Mouse (Mus musculus) MEL (cell line): ENCODE results near the gene Sirt5. TPM values are rescaled to one million over a fixed set of nuclear protein-coding genes. Genes with fewer than 3 reads are reported as not detected.
A peak's percentile ranks its signal among the peaks of the same experiment; 100 is the strongest.

Experiments
- DNase-seq: peaks from one replicate; pipeline ENCODE4 v3.0.0; 2011; ENCODE audit warnings: low read depth, low spot score
- H3K27ac ChIP-seq: 2 replicates; pipeline ENCODE4 v1.5.1; 2012; ENCODE audit warnings: low read depth, mild to moderate bottlenecking, control low read depth, low read length, moderate library complexity; ENCODE audit not compliant: control insufficient read depth
- H3K27me3 ChIP-seq, 2 experiments: fragments of 150-350 bp in 1 of 2; sonication (generic) in 1 of 2; 2 replicates each; pipeline ENCODE4 v1.6.1; 2012; ENCODE audit warnings: low read length in 2 of 2, mild to moderate bottlenecking in 2 of 2, improper control_type of control experiment in 1 of 2, moderate library complexity in 1 of 2; ENCODE audit not compliant: insufficient read depth in 2 of 2, control insufficient read depth in 1 of 2
- H3K36me3 ChIP-seq, 2 experiments: 2 replicates each; pipeline ENCODE4 v1.6.1; 2012 to 2014; ENCODE audit warnings: low read length in 2 of 2, improper control_type of control experiment in 1 of 2, inconsistent platforms in 1 of 2, mild to moderate bottlenecking in 1 of 2; ENCODE audit not compliant: insufficient read depth in 2 of 2, control insufficient read depth in 1 of 2
- H3K4me1 ChIP-seq, 2 experiments: fragments of 150-350 bp in 1 of 2; sonication (generic) in 1 of 2; 2 replicates each; pipeline ENCODE4 v1.6.1; 2012; ENCODE audit warnings: low read length in 2 of 2, improper control_type of control experiment in 1 of 2, mild to moderate bottlenecking in 1 of 2; ENCODE audit not compliant: insufficient read depth in 2 of 2, control insufficient read depth in 1 of 2
- H3K4me3 ChIP-seq, 2 experiments: fragments of 150-350 bp in 1 of 2; sonication (generic) in 1 of 2; 2 replicates each; pipeline ENCODE4 v1.5.1; 2012; ENCODE audit warnings: low read depth in 2 of 2, low read length in 2 of 2, mild to moderate bottlenecking in 2 of 2, moderate library complexity in 2 of 2, control low read depth in 1 of 2, improper control_type of control experiment in 1 of 2; ENCODE audit not compliant: control insufficient read depth in 1 of 2, insufficient read depth in 1 of 2
- H3K79me2 ChIP-seq: 2 replicates; pipeline ENCODE4 v1.6.1; 2012; ENCODE audit warnings: mild to moderate bottlenecking, low read length, moderate library complexity; ENCODE audit not compliant: control insufficient read depth, poor library complexity, insufficient read depth
- H3K9ac ChIP-seq: 2 replicates; pipeline ENCODE4 v1.6.1; 2012; ENCODE audit warnings: low read depth, mild to moderate bottlenecking, control low read depth, low read length, moderate library complexity; ENCODE audit not compliant: control insufficient read depth, poor library complexity, severe bottlenecking
- H3K9me3 ChIP-seq: fragments of 150-350 bp; sonication (generic); replicated peaks from 2 replicates; pipeline ENCODE4 v1.6.1; 2012; ENCODE audit warnings: mild to moderate bottlenecking, low read length, improper control_type of control experiment, moderate library complexity; ENCODE audit not compliant: insufficient read depth
- CHD2 ChIP-seq: IDR thresholded peaks from 2 replicates; pipeline ENCODE4 v1.6.1; 2011; ENCODE audit warnings: low read length, improper control_type of control experiment
- CTCF ChIP-seq, 3 experiments: IDR thresholded peaks in 2 of 3; conservative IDR thresholded peaks in 1 of 3; 2 replicates each; pipeline ENCODE4 v1.5.1; 2011 to 2012; ENCODE audit warnings: low read length in 3 of 3, low read depth in 2 of 3, mild to moderate bottlenecking in 2 of 3, improper control_type of control experiment in 1 of 3, inconsistent platforms in 1 of 3, mixed read lengths in 1 of 3, moderate library complexity in 1 of 3; ENCODE audit not compliant: control insufficient read depth in 1 of 3, insufficient read depth in 1 of 3, poor library complexity in 1 of 3, severe bottlenecking in 1 of 3
- EP300 ChIP-seq, 2 experiments: IDR thresholded peaks; 2 replicates each; pipeline ENCODE4 v1.6.1; 2011; ENCODE audit warnings: improper control_type of control experiment in 2 of 2, low read length in 2 of 2, low read depth in 1 of 2, mild to moderate bottlenecking in 1 of 2
- GATA1 ChIP-seq: IDR thresholded peaks from 2 replicates; pipeline ENCODE4 v1.6.1; 2011; ENCODE audit warnings: low read depth, low read length, improper control_type of control experiment
- MAX ChIP-seq: IDR thresholded peaks from 2 replicates; pipeline ENCODE4 v1.6.1; 2011; ENCODE audit warnings: low read length, improper control_type of control experiment
- MAZ ChIP-seq: IDR thresholded peaks from 2 replicates; pipeline ENCODE4 v1.6.1; 2012; ENCODE audit warnings: low read depth, mild to moderate bottlenecking, inconsistent platforms, low read length, improper control_type of control experiment
- MEF2A ChIP-seq: IDR thresholded peaks from 2 replicates; pipeline ENCODE4 v1.6.1; 2014; ENCODE audit warnings: low read depth, mild to moderate bottlenecking, inconsistent platforms, low read length, improper control_type of control experiment; ENCODE audit not compliant: poor library complexity, insufficient replicate concordance, severe bottlenecking; ENCODE audit errors: extremely low read depth
- MYB ChIP-seq: IDR thresholded peaks from 2 replicates; pipeline ENCODE4 v1.6.1; 2011; ENCODE audit warnings: mild to moderate bottlenecking, low read depth, low read length, improper control_type of control experiment
- POLR2A ChIP-seq, 2 experiments: IDR thresholded peaks; 2 replicates each; pipeline ENCODE4 v1.6.1; 2011 to 2012; ENCODE audit warnings: low read length in 2 of 2, mild to moderate bottlenecking in 2 of 2, control low read depth in 1 of 2, improper control_type of control experiment in 1 of 2, low read depth in 1 of 2, moderate library complexity in 1 of 2; ENCODE audit not compliant: control insufficient read depth in 1 of 2, insufficient read depth in 1 of 2, poor library complexity in 1 of 2
- POLR2AphosphoS2 ChIP-seq: IDR thresholded peaks from 2 replicates; pipeline ENCODE4 v1.6.1; 2011; ENCODE audit warnings: low read length, improper control_type of control experiment
- POLR2AphosphoS5 ChIP-seq: IDR thresholded peaks from 2 replicates; pipeline ENCODE4 v1.6.1; 2012; ENCODE audit warnings: low read depth, borderline replicate concordance, mild to moderate bottlenecking, inconsistent platforms, low read length, moderate library complexity, mixed read lengths
- RCOR1 ChIP-seq: IDR thresholded peaks from 2 replicates; pipeline ENCODE4 v1.6.1; 2012; ENCODE audit warnings: low read depth, mild to moderate bottlenecking, inconsistent platforms, low read length, improper control_type of control experiment
- SMC3 ChIP-seq: IDR thresholded peaks from 2 replicates; pipeline ENCODE4 v1.6.1; 2011; ENCODE audit warnings: low read depth, low read length, improper control_type of control experiment
- TBP ChIP-seq: IDR thresholded peaks from 2 replicates; pipeline ENCODE4 v1.8.0; 2011; ENCODE audit warnings: low read depth, low read length, improper control_type of control experiment
- TCF12 ChIP-seq: IDR thresholded peaks from 2 replicates; pipeline ENCODE4 v1.6.1; 2014; ENCODE audit warnings: low read depth, mild to moderate bottlenecking, inconsistent platforms, low read length, improper control_type of control experiment, moderate library complexity
- ZC3H11A ChIP-seq: IDR thresholded peaks from 2 replicates; pipeline ENCODE4 v1.6.1; 2012; ENCODE audit warnings: low read depth, mild to moderate bottlenecking, inconsistent platforms, low read length, improper control_type of control experiment
- ZMIZ1 ChIP-seq: IDR thresholded peaks from 2 replicates; pipeline ENCODE4 v1.6.1; 2012; ENCODE audit warnings: low read depth, mild to moderate bottlenecking, inconsistent platforms, low read length, improper control_type of control experiment, moderate library complexity
- ZNF384 ChIP-seq: IDR thresholded peaks from 2 replicates; pipeline ENCODE4 v1.6.1; 2012; ENCODE audit warnings: low read depth, mild to moderate bottlenecking, inconsistent platforms, low read length, improper control_type of control experiment
- polyA plus RNA-seq, 2 experiments: library from polyadenylated mRNA; stranded (reverse) in 1 of 2; unstranded in 1 of 2; fragments of >175 nt in 1 of 2; fragments of >200 nt in 1 of 2; gene quantifications; 2 replicates each; pipeline versions ENCODE4 v1.2.1 to v1.2.4; 2012; ENCODE audit warnings: low replicate concordance in 2 of 2, low read depth in 1 of 2; ENCODE audit not compliant: insufficient read length in 2 of 2, insufficient read depth in 1 of 2, missing spikeins in 1 of 2
- total RNA-seq: library from RNA; depleted of rRNA; stranded (reverse); fragments of 300-350 nt; gene quantifications from 2 replicates; pipeline ENCODE4 v1.2.3, GENCODE M21; 2012

Gene Sirt5
- total and polyA plus RNA-seq, 3 experiments = 8.2 to 10.6 TPM; not detected in 1

DNA sequence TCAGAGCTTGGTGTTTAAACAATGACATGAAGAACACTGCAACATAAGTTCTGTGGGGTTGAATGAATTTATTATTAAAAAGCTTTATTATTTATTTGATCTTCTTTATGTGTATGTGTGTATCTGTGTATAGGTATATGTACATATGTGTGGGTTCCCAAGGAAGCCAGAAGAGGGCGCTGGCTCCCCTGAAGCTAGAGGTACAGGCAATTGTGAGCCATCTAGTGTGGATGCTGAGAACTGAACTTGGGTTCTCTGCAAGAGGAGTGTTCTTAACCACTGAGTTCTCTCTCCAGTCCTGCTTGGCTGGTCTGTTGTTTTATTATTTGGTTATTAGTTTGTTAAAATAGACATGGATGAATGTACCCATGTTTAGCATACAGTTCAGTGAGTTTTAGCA is 7.6 kb downstream of the Sirt5 start:
- DNase-seq = peak; percentile 37
- Histone ChIP-seq H3K79me2 (no peaks in the 10 kb centered on the region), H3K4me1 (no peaks in the 10 kb centered on the region), H3K9me3 (no peaks in the 10 kb centered on the region), H3K27me3 (no peaks in the 10 kb centered on the region), H3K9ac (no peak overlapping the region), H3K36me3 (no peaks in the 10 kb centered on the region), H3K27ac (no peak overlapping the region), H3K4me3 (no peak overlapping the region)
- TF ChIP-seq SMC3 = peak; percentile 20; the same call in 1 of the 2 replicates
- TF ChIP-seq MYB = no peak
- TF ChIP-seq RCOR1 = no peak
- peak in 2 of 3 experiments; percentile 43 to 50; a peak in 4 of 6 replicates for TF ChIP-seq CTCF (IDR thresholded peaks at IDR 0.05 in 2 of 3, conservative IDR thresholded peaks at IDR 0.05 in 1 of 3; ENCODE audit: control insufficient read depth in 1 of 3, insufficient read depth in 1 of 3, low read depth in 2 of 3, low read length in 3 of 3, poor library complexity in 1 of 3, severe bottlenecking in 1 of 3)
- TF ChIP-seq MAX = no peak
- no peak for TF ChIP-seq ZNF384
- no peak for TF ChIP-seq MAZ
- no peak for TF ChIP-seq POLR2AphosphoS2
- TF ChIP-seq CHD2 = no peak
- no peak for TF ChIP-seq EP300 (IDR thresholded peaks at IDR 0.05; ENCODE audit: low read depth in 1 of 2, low read length in 2 of 2)
- no peak for TF ChIP-seq MEF2A
- TF ChIP-seq ZC3H11A = no peak

DNA sequence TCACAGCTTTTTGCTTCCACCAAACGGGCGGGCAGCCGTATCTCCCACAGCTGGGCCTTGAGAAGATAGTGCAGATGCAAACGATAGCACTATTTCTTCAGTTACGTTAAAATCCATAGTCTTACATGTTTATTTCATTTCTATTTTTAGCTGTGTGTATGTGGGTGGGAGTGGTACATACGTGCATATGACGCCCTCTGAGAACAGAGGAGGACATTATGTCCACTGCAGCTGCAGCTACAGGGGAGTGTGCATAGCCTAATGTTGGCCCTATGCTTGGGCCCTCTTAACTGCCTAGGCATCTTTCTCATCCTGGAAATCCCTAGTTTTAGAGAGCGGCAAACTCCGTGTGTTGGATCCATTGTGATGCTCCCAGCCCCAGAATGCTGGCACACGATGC is 8.9 kb downstream of the Sirt5 start:
- Histone ChIP-seq H3K4me3 (no peak overlapping the region), H3K9ac (no peak overlapping the region), H3K36me3 (no peaks in the 10 kb centered on the region), H3K4me1 (no peaks in the 10 kb centered on the region), H3K79me2 (no peaks in the 10 kb centered on the region), H3K27ac (no peak overlapping the region), H3K27me3 (no peaks in the 10 kb centered on the region), H3K9me3 (no peaks in the 10 kb centered on the region)
- DNase-seq = no peak
- TF ChIP-seq GATA1 (no peak), MAX (no peak), ZMIZ1 (no peak), POLR2A (IDR thresholded peaks at IDR 0.05; ENCODE audit: control insufficient read depth in 1 of 2, insufficient read depth in 1 of 2, low read depth in 1 of 2, low read length in 2 of 2, poor library complexity in 1 of 2) (no peak), TBP (no peak)

- no peak overlapping the region for H3K27ac ChIP-seq
- no peak for DNase-seq
- TF ChIP-seq POLR2AphosphoS5 (no peak), TCF12 (no peak), CHD2 (no peak)
- H3K27me3 ChIP-seq = no peaks in the 10 kb centered on the region
- H3K36me3 ChIP-seq = no peaks in the 10 kb centered on the region
- H3K9ac ChIP-seq = no peak overlapping the region
- no peaks in the 10 kb centered on the region for H3K79me2 ChIP-seq
- no peaks in the 10 kb centered on the region for H3K4me1 ChIP-seq
- H3K9me3 ChIP-seq = no peaks in the 10 kb centered on the region
- no peak overlapping the region for H3K4me3 ChIP-seq
Observed at GRCm38 (mm10) chr13:43374918-43375432, 9.7 kb downstream of the Sirt5 start.
